Mouse (Mus musculus) MEL (cell line): Measurements from ENCODE around the gene Fam229a. TPM values are rescaled to one million over a fixed set of nuclear protein-coding genes. Genes with fewer than 3 reads are reported as not detected.
A peak's percentile ranks its signal among the peaks of the same experiment; 100 is the strongest.

ENCODE experiments used
- DNase-seq: peaks from one replicate; pipeline ENCODE4 v3.0.0; 2011; ENCODE audit warnings: low read depth, low spot score
- H3K27ac ChIP-seq: 2 replicates; pipeline ENCODE4 v1.5.1; 2012; ENCODE audit warnings: low read depth, mild to moderate bottlenecking, control low read depth, low read length, moderate library complexity; ENCODE audit not compliant: control insufficient read depth
- H3K27me3 ChIP-seq, 2 experiments: fragments of 150-350 bp in 1 of 2; sonication (generic) in 1 of 2; 2 replicates each; pipeline ENCODE4 v1.6.1; 2012; ENCODE audit warnings: low read length in 2 of 2, mild to moderate bottlenecking in 2 of 2, improper control_type of control experiment in 1 of 2, moderate library complexity in 1 of 2; ENCODE audit not compliant: insufficient read depth in 2 of 2, control insufficient read depth in 1 of 2
- H3K36me3 ChIP-seq, 2 experiments: 2 replicates each; pipeline ENCODE4 v1.6.1; 2012 to 2014; ENCODE audit warnings: low read length in 2 of 2, improper control_type of control experiment in 1 of 2, inconsistent platforms in 1 of 2, mild to moderate bottlenecking in 1 of 2; ENCODE audit not compliant: insufficient read depth in 2 of 2, control insufficient read depth in 1 of 2
- H3K4me1 ChIP-seq, 2 experiments: fragments of 150-350 bp in 1 of 2; sonication (generic) in 1 of 2; 2 replicates each; pipeline ENCODE4 v1.6.1; 2012; ENCODE audit warnings: low read length in 2 of 2, improper control_type of control experiment in 1 of 2, mild to moderate bottlenecking in 1 of 2; ENCODE audit not compliant: insufficient read depth in 2 of 2, control insufficient read depth in 1 of 2
- H3K4me3 ChIP-seq, 2 experiments: fragments of 150-350 bp in 1 of 2; sonication (generic) in 1 of 2; 2 replicates each; pipeline ENCODE4 v1.5.1; 2012; ENCODE audit warnings: low read depth in 2 of 2, low read length in 2 of 2, mild to moderate bottlenecking in 2 of 2, moderate library complexity in 2 of 2, control low read depth in 1 of 2, improper control_type of control experiment in 1 of 2; ENCODE audit not compliant: control insufficient read depth in 1 of 2, insufficient read depth in 1 of 2
- H3K79me2 ChIP-seq: 2 replicates; pipeline ENCODE4 v1.6.1; 2012; ENCODE audit warnings: mild to moderate bottlenecking, low read length, moderate library complexity; ENCODE audit not compliant: control insufficient read depth, poor library complexity, insufficient read depth
- H3K9ac ChIP-seq: 2 replicates; pipeline ENCODE4 v1.6.1; 2012; ENCODE audit warnings: low read depth, mild to moderate bottlenecking, control low read depth, low read length, moderate library complexity; ENCODE audit not compliant: control insufficient read depth, poor library complexity, severe bottlenecking
- H3K9me3 ChIP-seq: fragments of 150-350 bp; sonication (generic); replicated peaks from 2 replicates; pipeline ENCODE4 v1.6.1; 2012; ENCODE audit warnings: mild to moderate bottlenecking, low read length, improper control_type of control experiment, moderate library complexity; ENCODE audit not compliant: insufficient read depth
- CHD1 ChIP-seq: IDR thresholded peaks from 2 replicates; pipeline ENCODE4 v1.6.1; 2012; ENCODE audit warnings: low read depth, mild to moderate bottlenecking, inconsistent platforms, low read length, improper control_type of control experiment
- CHD2 ChIP-seq: IDR thresholded peaks from 2 replicates; pipeline ENCODE4 v1.6.1; 2011; ENCODE audit warnings: low read length, improper control_type of control experiment
- ELF1 ChIP-seq: IDR thresholded peaks from 2 replicates; pipeline ENCODE4 v1.6.1; 2014; ENCODE audit warnings: low read depth, mild to moderate bottlenecking, inconsistent platforms, low read length, improper control_type of control experiment, moderate library complexity
- ETS1 ChIP-seq: IDR thresholded peaks from 2 replicates; pipeline ENCODE4 v1.6.1; 2012; ENCODE audit warnings: low read depth, mild to moderate bottlenecking, inconsistent platforms, low read length, improper control_type of control experiment, moderate library complexity
- HCFC1 ChIP-seq: IDR thresholded peaks from 2 replicates; pipeline ENCODE4 v1.6.1; 2012; ENCODE audit warnings: low read depth, mild to moderate bottlenecking, inconsistent platforms, low read length, improper control_type of control experiment, moderate library complexity
- JUND ChIP-seq: IDR thresholded peaks from 2 replicates; pipeline ENCODE4 v1.6.1; 2011; ENCODE audit warnings: low read depth, mild to moderate bottlenecking, improper control_type of control experiment, low read length
- KAT2A ChIP-seq: conservative IDR thresholded peaks from 2 replicates; pipeline ENCODE4 v1.6.1; 2012; ENCODE audit warnings: low read depth, low read length, improper control_type of control experiment, inconsistent platforms
- MAFK ChIP-seq: IDR thresholded peaks from 2 replicates; pipeline ENCODE4 v1.6.1; 2011; ENCODE audit warnings: low read depth, mild to moderate bottlenecking, low read length, improper control_type of control experiment, borderline replicate concordance
- MAX ChIP-seq: IDR thresholded peaks from 2 replicates; pipeline ENCODE4 v1.6.1; 2011; ENCODE audit warnings: low read length, improper control_type of control experiment
- MAZ ChIP-seq: IDR thresholded peaks from 2 replicates; pipeline ENCODE4 v1.6.1; 2012; ENCODE audit warnings: low read depth, mild to moderate bottlenecking, inconsistent platforms, low read length, improper control_type of control experiment
- MEF2A ChIP-seq: IDR thresholded peaks from 2 replicates; pipeline ENCODE4 v1.6.1; 2014; ENCODE audit warnings: low read depth, mild to moderate bottlenecking, inconsistent platforms, low read length, improper control_type of control experiment; ENCODE audit not compliant: poor library complexity, insufficient replicate concordance, severe bottlenecking; ENCODE audit errors: extremely low read depth
- MXI1 ChIP-seq: IDR thresholded peaks from 2 replicates; pipeline ENCODE4 v1.6.1; 2011; ENCODE audit warnings: mild to moderate bottlenecking, low read depth, low read length, improper control_type of control experiment
- MYC ChIP-seq: IDR thresholded peaks from 2 replicates; pipeline ENCODE4 v1.6.1; 2011; ENCODE audit warnings: low read depth, mild to moderate bottlenecking, low read length, improper control_type of control experiment, moderate library complexity
- NELFE ChIP-seq: IDR thresholded peaks from 2 replicates; pipeline ENCODE4 v1.6.1; 2011; ENCODE audit warnings: low read depth, low read length, improper control_type of control experiment
- POLR2A ChIP-seq, 2 experiments: IDR thresholded peaks; 2 replicates each; pipeline ENCODE4 v1.6.1; 2011 to 2012; ENCODE audit warnings: low read length in 2 of 2, mild to moderate bottlenecking in 2 of 2, control low read depth in 1 of 2, improper control_type of control experiment in 1 of 2, low read depth in 1 of 2, moderate library complexity in 1 of 2; ENCODE audit not compliant: control insufficient read depth in 1 of 2, insufficient read depth in 1 of 2, poor library complexity in 1 of 2
- POLR2AphosphoS2 ChIP-seq: IDR thresholded peaks from 2 replicates; pipeline ENCODE4 v1.6.1; 2011; ENCODE audit warnings: low read length, improper control_type of control experiment
- POLR2AphosphoS5 ChIP-seq: IDR thresholded peaks from 2 replicates; pipeline ENCODE4 v1.6.1; 2012; ENCODE audit warnings: low read depth, borderline replicate concordance, mild to moderate bottlenecking, inconsistent platforms, low read length, moderate library complexity, mixed read lengths
- SIN3A ChIP-seq: IDR thresholded peaks from 2 replicates; pipeline ENCODE4 v1.6.1; 2012; ENCODE audit warnings: low read length, improper control_type of control experiment, inconsistent platforms
- TAL1 ChIP-seq: IDR thresholded peaks from 2 replicates; pipeline ENCODE4 v1.6.1; 2012; ENCODE audit warnings: mild to moderate bottlenecking, inconsistent platforms, low read length, moderate library complexity, mixed read lengths
- TBP ChIP-seq: IDR thresholded peaks from 2 replicates; pipeline ENCODE4 v1.8.0; 2011; ENCODE audit warnings: low read depth, low read length, improper control_type of control experiment
- ZMIZ1 ChIP-seq: IDR thresholded peaks from 2 replicates; pipeline ENCODE4 v1.6.1; 2012; ENCODE audit warnings: low read depth, mild to moderate bottlenecking, inconsistent platforms, low read length, improper control_type of control experiment, moderate library complexity
- polyA plus RNA-seq, 2 experiments: library from polyadenylated mRNA; stranded (reverse) in 1 of 2; unstranded in 1 of 2; fragments of >175 nt in 1 of 2; fragments of >200 nt in 1 of 2; gene quantifications; 2 replicates each; pipeline versions ENCODE4 v1.2.1 to v1.2.4; 2012; ENCODE audit warnings: low replicate concordance in 2 of 2, low read depth in 1 of 2; ENCODE audit not compliant: insufficient read length in 2 of 2, insufficient read depth in 1 of 2, missing spikeins in 1 of 2
- total RNA-seq: library from RNA; depleted of rRNA; stranded (reverse); fragments of 300-350 nt; gene quantifications from 2 replicates; pipeline ENCODE4 v1.2.3, GENCODE M21; 2012

Fam229a gene
- total and polyA plus RNA-seq, 3 experiments: not detected

GRCm38 (mm10) chr4:129461183-129461960, 29.6 kb upstream of the Fam229a start, which contains the start of gene Bsdc1:
Gene Bsdc1, plus strand, starts transcription at chr4:129461581.
- Histone ChIP-seq H3K9ac (peak within 1 kb of the TSS; percentile 87), H3K9me3 (no peaks in the 10 kb centered on the region), H3K36me3 (peaks cover 0 to 12% of the 10 kb centered on the region in 2 experiments; a peak in 2 of 4 replicates), H3K4me3 (peak within 1 kb of the TSS; percentile 90), H3K4me1 (peaks cover 14 to 23% of the 10 kb centered on the region in 2 experiments)
- peak; percentile 100 for DNase-seq
- no peak for TF ChIP-seq CHD1
- TF ChIP-seq TBP: peak; percentile 16; the same call in 1 of the 2 replicates
- 0 out of 2 replicates have a peak, but pooled peaks have one; percentile 27 for TF ChIP-seq MYC
- no peak for TF ChIP-seq MEF2A
- TF ChIP-seq SIN3A: peak; percentile 97
- TF ChIP-seq POLR2AphosphoS2: no peak
- no peak; the same call in 1 of the 2 replicates for TF ChIP-seq MAZ
- peak; percentile 28; the same call in 1 of the 2 replicates for TF ChIP-seq CHD2
- TF ChIP-seq MAFK: peak; percentile 45; the same call in 1 of the 2 replicates
- peak; percentile 50 for TF ChIP-seq NELFE
- peak; percentile 45 to 77; a peak in 3 of 4 replicates for TF ChIP-seq POLR2A (IDR thresholded peaks at IDR 0.05; ENCODE audit: control insufficient read depth in 1 of 2, insufficient read depth in 1 of 2, low read depth in 1 of 2, low read length in 2 of 2, poor library complexity in 1 of 2)
- peak; percentile 31; the same call in 1 of the 2 replicates for TF ChIP-seq MAX
- peak; percentile 84 for TF ChIP-seq MXI1
- TF ChIP-seq HCFC1: peak; percentile 86
- peak; percentile 81 for TF ChIP-seq ELF1
- peak; percentile 62; the same call in 1 of the 2 replicates for TF ChIP-seq ETS1
- peak; percentile 76; the same call in 1 of the 2 replicates for TF ChIP-seq ZMIZ1
- TF ChIP-seq KAT2A: peak; percentile 57
- no peak for TF ChIP-seq JUND
- no peak for TF ChIP-seq POLR2AphosphoS5
- TF ChIP-seq TAL1: no peak
- TF ChIP-seq, all 39 proteins: peak for 14
- Histone ChIP-seq H3K27ac (peak within 1 kb of the TSS; percentile 82), H3K79me2 (no peaks in the 10 kb centered on the region; the same call in 1 of the 2 replicates), H3K27me3 (no peaks in the 10 kb centered on the region)
